9 mouse cellular contexts compared by ENCODE assay signal in the genomic region with DNA sequence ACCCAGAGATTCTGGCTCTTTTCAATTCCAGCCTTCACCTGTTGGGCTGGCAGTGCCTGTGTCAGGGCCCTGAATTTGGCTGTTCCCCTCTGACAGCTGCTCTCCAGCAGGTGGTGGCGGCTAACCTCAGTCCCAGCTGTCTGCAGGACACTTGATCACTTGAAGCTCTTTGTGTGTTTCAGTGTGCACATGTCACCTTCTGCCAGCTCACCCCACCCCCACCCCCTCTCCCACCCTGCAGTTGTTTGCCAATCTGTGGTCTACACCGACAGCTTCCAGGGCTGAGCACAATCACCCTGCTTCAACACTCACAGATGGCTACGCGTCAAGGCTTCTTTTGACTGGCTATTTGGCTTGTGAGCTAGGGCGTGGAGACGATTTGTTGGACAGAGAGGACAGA.
DNase-seq lines count a peak whose midpoint lies in the region; ATAC-seq and TF ChIP-seq lines count a peak whose summit lies in the region.
"Had no signal": no experiment of that assay in that cellular context is flagged by ENCODE, and none has a peak within 500 bp of the region (broad histone marks: within the 10 kb centered on the region; RNA-seq: fewer than 3 reads in every experiment).

No protein-coding gene starts in this region.

- no peaks in the 10 kb centered on the region for H3K36me3 ChIP-seq in hindbrain, embryonic 15.5 days
- no peaks in the 10 kb centered on the region for H3K36me3 ChIP-seq in kidney, adult 2 months (ENCODE audit: control insufficient read depth, insufficient read depth, low read length)

- no peak for TF ChIP-seq CTCF in kidney, adult 2 months (conservative IDR thresholded peaks at IDR 0.05; ENCODE audit: insufficient read depth, insufficient read length, low read depth, low read length)

- TF ChIP-seq POLR2A in kidney, adult 2 months (IDR thresholded peaks at IDR 0.05; ENCODE audit: low read depth, low read length): no peak

- DNase-seq in left cerebral cortex, postnatal 4 days: peak; percentile 81
- no peak for DNase-seq in left cerebral cortex, postnatal 36 days (ENCODE audit: low spot score in 2 of 2)
- DNase-seq in embryo, embryonic 11 days: peak; percentile 50
- peak; percentile 61 for DNase-seq in retina, embryonic 14.5 days (ENCODE audit: low spot score)
- DNase-seq in kidney, adult 2 months: no peak
- DNase-seq in right cerebral cortex, postnatal 25 days: no peak
- no peak for DNase-seq in ovary, postnatal 10 days (ENCODE audit: low spot score)

- H3K9ac ChIP-seq in hindbrain, embryonic 15.5 days: no peak overlapping the region

- no peak overlapping the region for H3K4me3 ChIP-seq in hindbrain, embryonic 15.5 days
- no peak overlapping the region for H3K4me3 ChIP-seq in kidney, adult 2 months (ENCODE audit: insufficient read depth, low read depth, low read length)

- no peaks in the 10 kb centered on the region for H3K27me3 ChIP-seq in hindbrain, embryonic 15.5 days
- no peaks in the 10 kb centered on the region for H3K27me3 ChIP-seq in kidney, adult 2 months (replicated peaks; ENCODE audit: control insufficient read depth, insufficient read depth, low read length)
- H3K27me3 ChIP-seq: Patski had no signal

- intact Hi-C loops in left cerebral cortex, postnatal 4 days (cut with DNase I): loop anchor here (10.0 kb wide), 1 partner anchor 402 kb away; the partner anchor contains the start of gene Tmsb4x
- intact Hi-C loops in left cerebral cortex, postnatal 36 days (cut with DNase I): no loop called here

- 0 out of 2 replicates have a peak overlapping the region, but pooled peaks have one; percentile 38 for H3K27ac ChIP-seq in hindbrain, embryonic 15.5 days (replicated peaks)
- no peak overlapping the region for H3K27ac ChIP-seq in kidney, adult 2 months (ENCODE audit: insufficient read depth, low read depth, low read length)

- H3K4me1 ChIP-seq in hindbrain, embryonic 15.5 days (replicated peaks): no peaks in the 10 kb centered on the region
- H3K4me1 ChIP-seq in kidney, adult 2 months (ENCODE audit: control insufficient read depth, insufficient read depth, low read length): no peaks in the 10 kb centered on the region

- 30% methylated on average over 6 of the region's 6 CpGs for WGBS in hindbrain, embryonic 15.5 days
- 73% methylated on average over 6 of the region's 6 CpGs for WGBS in kidney, adult 2 months

- peak; percentile 90 for ATAC-seq in hindbrain, embryonic 15.5 days (ENCODE audit: low FRiP score, low read depth)
- ATAC-seq: Patski had no signal

- H3K9me3 ChIP-seq in hindbrain, embryonic 15.5 days: no peaks in the 10 kb centered on the region

- no peak overlapping the region for H3K4me2 ChIP-seq in hindbrain, embryonic 15.5 days

Comparison
In these comparisons a context has a peak if more than half of its experiments do, and no peak if none do; other contexts are left out.
1. DNase-seq: peak in left cerebral cortex, postnatal 4 days (single experiment), embryo, embryonic 11 days (single experiment) and retina, embryonic 14.5 days (single experiment); none in left cerebral cortex, postnatal 36 days (0 of 2), kidney, adult 2 months (single experiment), right cerebral cortex, postnatal 25 days (single experiment) and ovary, postnatal 10 days (single experiment).